Mouse (Mus musculus) lung, embryonic 14.5 days (tissue): ENCODE measurements at regions not wholly inside any gene's neighbourhood (a gene's known extent, or its start where the extent isn't known, plus 50 kb on each side); places are given as distances from the start of the nearest gene placed in this dataset.

Experiments
- ATAC-seq: fragments of 200-750 bp; cut with Nextera tagmentation; 2 replicates; pipeline ENCODE4 v1.8.0; 2017; ENCODE audit warnings: mild to moderate bottlenecking, moderate TSS enrichment, moderate library complexity; ENCODE audit not compliant: insufficient read depth
- DNase-seq: peaks from one replicate; pipeline ENCODE4 v3.0.0-alpha.2; 2015
- H3K27ac ChIP-seq: fragments of 300-500 bp; sonication (generic); 2 replicates; pipeline ENCODE4 v1.5.1; 2014; ENCODE audit warnings: low read depth, mild to moderate bottlenecking, moderate library complexity
- H3K27me3 ChIP-seq: fragments of 300-500 bp; sonication (generic); 2 replicates; pipeline ENCODE4 v1.6.1; 2014; ENCODE audit warnings: low read length, control low read depth; ENCODE audit not compliant: insufficient read depth
- H3K36me3 ChIP-seq: fragments of 300-500 bp; sonication (generic); 2 replicates; pipeline ENCODE4 v1.6.1; 2014; ENCODE audit warnings: control low read depth; ENCODE audit not compliant: insufficient read depth
- H3K4me1 ChIP-seq: fragments of 300-500 bp; sonication (generic); 2 replicates; pipeline ENCODE4 v1.6.1; 2014; ENCODE audit warnings: antibody characterized with exemption, control low read depth; ENCODE audit not compliant: insufficient read depth
- H3K4me2 ChIP-seq: fragments of 300-500 bp; sonication (generic); 2 replicates; pipeline ENCODE4 v1.6.1; 2014; ENCODE audit warnings: mild to moderate bottlenecking
- H3K4me3 ChIP-seq: fragments of 300-500 bp; sonication (generic); 2 replicates; pipeline ENCODE4 v1.5.1; 2014; ENCODE audit warnings: low read depth, low read length
- H3K9ac ChIP-seq: fragments of 300-500 bp; sonication (generic); 2 replicates; pipeline ENCODE4 v1.6.1; 2014
- H3K9me3 ChIP-seq: fragments of 300-500 bp; sonication (generic); 2 replicates; pipeline ENCODE4 v1.6.1; 2016; ENCODE audit warnings: low read depth, low read length, control low read depth
- CTCF ChIP-seq: IDR thresholded peaks from 2 replicates; pipeline ENCODE4 v1.5.1; 2016; ENCODE audit warnings: antibody characterized with exemption, low read depth
- WGBS: fragments of 180-500 bp; shearing (Covaris S2); extraction: QIAGEN DNeasy Blood & Tissue Kit; methylation state at CpG from one replicate; pipeline ENCODE4 v1.1.7; 2014; 5-methylcytosine and 5-hydroxymethylcytosine counted together

DNA sequence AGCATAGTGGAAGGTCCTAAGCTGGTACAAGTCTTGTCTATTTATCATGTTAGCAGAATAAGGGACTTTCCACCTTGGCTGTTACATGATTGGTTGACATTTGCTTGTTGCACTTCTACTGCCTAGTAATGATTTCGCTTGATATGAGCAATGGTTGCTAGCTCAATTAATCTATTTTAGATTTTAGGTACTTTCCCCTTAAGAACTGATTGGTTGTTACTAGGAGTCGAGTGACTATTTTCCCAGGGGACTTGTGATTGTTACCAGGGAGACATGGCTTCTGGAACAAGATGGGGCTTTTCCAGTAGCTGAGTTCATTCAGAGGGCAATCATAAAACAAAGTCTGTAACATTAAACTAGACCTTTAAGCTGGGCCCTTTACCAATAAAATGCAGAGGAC, 100.9 kb downstream of the Nup35 start:
- Histone ChIP-seq H3K36me3 (no peaks in the 10 kb centered on the region), H3K4me1 (no peaks in the 10 kb centered on the region), H3K27me3 (no peaks in the 10 kb centered on the region), H3K4me3 (no peak overlapping the region), H3K4me2 (no peak overlapping the region), H3K9me3 (no peaks in the 10 kb centered on the region), H3K9ac (no peak overlapping the region), H3K27ac (no peak overlapping the region)
- ATAC-seq (no peak), DNase-seq (no peak)
- TF ChIP-seq CTCF, result no peak
- 37% methylated on average over 2 of the region's 2 CpGs for WGBS

DNA sequence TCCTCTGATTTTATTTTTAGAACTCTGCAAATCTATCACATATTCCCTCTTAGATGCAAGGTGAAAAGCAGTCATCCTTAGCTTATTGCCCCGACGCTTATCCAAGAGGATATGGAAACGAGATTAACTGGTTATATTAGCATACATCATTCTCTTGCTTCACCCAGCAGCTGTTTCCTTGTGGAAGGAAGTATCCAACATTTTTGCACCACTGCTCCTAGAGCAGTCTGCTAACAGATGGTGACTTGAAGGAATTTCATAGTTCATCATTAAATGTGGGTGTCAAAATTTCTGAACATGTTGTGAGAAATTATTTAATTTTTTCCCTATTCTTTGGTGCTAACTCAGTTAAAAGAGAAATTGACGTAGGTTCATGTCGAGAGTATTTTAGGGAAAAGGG, 107.0 kb downstream of the Nup35 start:
- H3K9me3 ChIP-seq, result no peaks in the 10 kb centered on the region
- H3K4me2 ChIP-seq, result no peak overlapping the region
- WGBS, result 44% methylated on average over 5 of the region's 5 CpGs
- TF ChIP-seq CTCF, result no peak
- H3K27me3 ChIP-seq, result no peaks in the 10 kb centered on the region
- H3K9ac ChIP-seq, result no peak overlapping the region
- no peaks in the 10 kb centered on the region for H3K4me1 ChIP-seq
- H3K36me3 ChIP-seq, result no peaks in the 10 kb centered on the region
- DNase-seq (peak; percentile 5), ATAC-seq (no peak)
- H3K4me3 ChIP-seq, result no peak overlapping the region
- no peak overlapping the region for H3K27ac ChIP-seq

DNA sequence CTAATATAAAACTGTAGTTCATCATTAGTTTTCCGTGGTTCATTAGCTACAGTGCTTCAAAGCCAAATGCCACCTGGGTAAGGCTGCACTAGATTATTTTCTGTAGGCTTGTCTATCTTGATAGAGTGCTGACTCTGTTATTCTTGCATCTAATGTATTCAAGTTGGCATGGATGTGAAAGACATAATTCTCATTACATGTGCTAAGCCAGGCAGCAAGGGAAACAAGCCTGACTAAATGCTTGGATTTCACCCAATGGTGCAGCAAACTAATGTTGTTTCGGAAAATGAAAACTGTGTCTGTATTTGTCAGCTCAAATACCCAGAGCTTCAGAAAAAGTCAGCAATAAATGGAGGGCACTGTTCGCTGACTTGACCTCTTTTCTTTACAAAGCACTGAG, 114.3 kb downstream of the Nup35 start:
- TF ChIP-seq CTCF, result no peak
- DNase-seq (no peak), ATAC-seq (no peak)
- Histone ChIP-seq H3K4me3 (no peak overlapping the region), H3K27me3 (no peaks in the 10 kb centered on the region), H3K4me1 (no peaks in the 10 kb centered on the region), H3K9ac (no peak overlapping the region), H3K36me3 (no peaks in the 10 kb centered on the region), H3K9me3 (no peaks in the 10 kb centered on the region), H3K4me2 (no peak overlapping the region), H3K27ac (no peak overlapping the region)
- 83% methylated on average over 3 of the region's 3 CpGs for WGBS

DNA sequence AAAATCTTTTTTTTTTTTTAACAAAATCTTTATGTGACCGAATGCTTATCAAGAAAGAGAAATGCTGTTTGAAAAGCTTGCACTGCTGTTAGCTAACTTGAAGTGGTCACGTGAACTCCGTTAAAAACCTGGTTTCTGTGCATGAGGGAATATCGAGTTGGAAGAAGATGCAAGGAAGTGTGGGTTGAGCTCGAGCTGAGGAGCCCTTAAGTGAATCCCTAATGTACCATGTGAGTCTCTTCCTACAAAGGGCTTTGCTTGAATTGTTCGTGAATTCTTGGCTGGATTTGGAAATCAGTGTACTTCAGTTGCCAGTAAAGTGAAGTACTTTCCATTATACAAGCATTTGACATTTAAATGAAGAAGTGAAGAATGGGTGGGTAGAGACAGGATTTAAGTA, 129.7 kb downstream of the Nup35 start:
- no peaks in the 10 kb centered on the region for H3K27me3 ChIP-seq
- H3K27ac ChIP-seq, result no peak overlapping the region
- TF ChIP-seq CTCF, result no peak
- H3K4me1 ChIP-seq, result no peaks in the 10 kb centered on the region
- 62% methylated on average over 6 of the region's 6 CpGs for WGBS
- no peak overlapping the region for H3K9ac ChIP-seq
- ATAC-seq, result no peak
- no peaks in the 10 kb centered on the region for H3K9me3 ChIP-seq
- H3K36me3 ChIP-seq, result no peaks in the 10 kb centered on the region
- no peak overlapping the region for H3K4me3 ChIP-seq
- H3K4me2 ChIP-seq, result no peak overlapping the region
- no peak for DNase-seq

DNA sequence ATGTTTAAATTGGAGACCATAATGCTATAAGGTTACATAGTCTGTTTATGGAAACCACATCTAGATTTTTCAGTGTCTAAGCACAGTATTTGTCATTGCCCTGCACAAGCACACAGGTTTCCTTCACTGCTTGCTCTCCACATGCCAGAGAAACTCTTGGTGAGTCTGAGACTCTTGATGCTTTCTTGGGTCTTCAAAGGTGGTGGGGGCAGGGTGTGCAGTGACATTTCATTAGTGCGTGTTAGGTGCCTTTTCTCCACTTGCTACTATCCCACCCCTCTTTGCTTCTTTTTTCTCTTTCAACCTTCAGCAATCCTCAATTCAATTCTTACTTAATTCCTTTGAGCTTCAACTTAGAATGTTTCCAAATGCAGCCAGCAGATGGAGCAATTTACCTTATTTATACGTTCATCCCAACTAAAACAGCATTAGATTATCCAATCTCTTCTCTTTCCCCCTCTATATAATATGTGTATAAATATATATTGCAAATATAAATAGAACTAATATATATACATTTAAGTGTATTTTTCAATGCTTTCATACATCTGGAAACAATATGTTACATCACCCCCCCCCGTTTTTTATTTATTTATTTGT, 145.1 kb downstream of the Nup35 start:
- Histone ChIP-seq H3K4me1 (no peaks in the 10 kb centered on the region), H3K36me3 (no peaks in the 10 kb centered on the region), H3K4me3 (no peak overlapping the region), H3K9ac (no peak overlapping the region), H3K9me3 (no peaks in the 10 kb centered on the region), H3K27me3 (no peaks in the 10 kb centered on the region), H3K27ac (no peak overlapping the region), H3K4me2 (no peak overlapping the region)
- 25% methylated on average over 3 of the region's 3 CpGs for WGBS
- TF ChIP-seq CTCF, result peak; percentile 62
- ATAC-seq, result no peak
- DNase-seq, result peak; percentile 91

DNA sequence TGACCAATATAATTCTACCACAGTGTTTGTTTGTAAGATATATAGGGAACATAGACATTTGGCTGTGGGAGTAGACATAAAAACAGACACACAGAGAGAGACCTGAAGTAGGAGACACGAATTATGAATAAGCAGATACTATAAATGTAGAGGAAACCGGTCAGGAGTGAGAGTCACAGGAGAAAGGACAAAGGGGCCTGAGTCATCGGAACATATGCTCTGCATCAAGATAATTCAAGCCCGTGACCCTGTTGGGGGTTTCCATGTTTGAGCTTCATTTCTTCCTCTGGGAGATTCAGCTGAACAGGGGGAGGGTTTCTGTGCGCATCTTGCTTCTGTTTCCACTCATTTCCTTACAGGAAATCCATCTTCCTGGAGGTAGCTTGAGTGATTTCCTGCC, 154.1 kb downstream of the Nup35 start:
- Histone ChIP-seq H3K4me3 (no peak overlapping the region), H3K36me3 (no peaks in the 10 kb centered on the region), H3K27me3 (no peaks in the 10 kb centered on the region), H3K9me3 (no peaks in the 10 kb centered on the region), H3K4me2 (no peak overlapping the region), H3K27ac (no peak overlapping the region), H3K4me1 (no peaks in the 10 kb centered on the region), H3K9ac (no peak overlapping the region)
- DNase-seq, result peak; percentile 17
- WGBS, result 59% methylated on average over 5 of the region's 5 CpGs
- TF ChIP-seq CTCF, result no peak
- no peak for ATAC-seq

DNA sequence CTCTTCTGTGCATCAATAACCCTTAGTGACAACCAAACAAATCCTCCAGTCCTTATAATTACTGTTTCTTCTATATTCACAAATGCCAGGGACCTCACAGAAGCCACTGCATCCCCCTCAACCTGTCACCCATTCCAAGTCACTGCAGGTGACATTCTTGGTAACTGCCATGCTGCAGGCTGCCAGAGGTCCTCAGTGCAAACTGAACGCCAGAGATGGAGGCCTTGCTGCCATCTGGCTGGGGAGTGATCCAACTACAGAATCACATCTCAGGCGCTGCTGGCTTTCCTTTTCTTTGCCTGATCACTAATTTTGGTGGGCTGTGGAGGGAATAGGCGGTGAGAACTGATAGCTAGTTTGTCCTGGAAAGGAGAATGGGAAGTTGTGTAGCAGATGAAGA, 155.4 kb downstream of the Nup35 start:
- Histone ChIP-seq H3K4me1 (no peaks in the 10 kb centered on the region), H3K36me3 (no peaks in the 10 kb centered on the region), H3K4me2 (no peak overlapping the region), H3K9ac (no peak overlapping the region), H3K27ac (no peak overlapping the region), H3K9me3 (no peaks in the 10 kb centered on the region), H3K4me3 (no peak overlapping the region), H3K27me3 (no peaks in the 10 kb centered on the region)
- no peak for DNase-seq
- WGBS, result 72% methylated on average over 3 of the region's 3 CpGs
- no peak for ATAC-seq
- no peak for TF ChIP-seq CTCF

DNA sequence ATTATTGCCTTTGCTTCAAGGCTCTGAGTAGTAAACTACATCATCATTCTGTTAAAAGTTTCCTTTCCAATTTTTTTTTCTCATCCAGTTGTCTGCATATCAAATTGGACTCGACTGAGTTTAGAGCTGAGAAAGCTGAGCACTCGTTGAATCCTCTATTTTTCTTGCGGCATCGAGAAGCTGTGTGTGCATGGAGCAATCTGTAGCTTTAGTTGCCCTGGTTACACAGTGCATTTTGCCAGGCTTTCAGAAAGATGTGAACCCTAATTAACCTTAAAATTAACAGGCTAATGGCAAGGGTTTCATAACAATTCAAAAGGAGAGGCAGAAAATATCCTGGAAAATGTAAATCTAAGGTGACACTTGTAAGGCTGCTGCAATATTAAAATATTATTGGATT, 169.3 kb downstream of the Nup35 start:
- no peak for TF ChIP-seq CTCF
- no peak for DNase-seq
- ATAC-seq, result no peak
- no peak overlapping the region for H3K4me2 ChIP-seq
- H3K4me3 ChIP-seq, result no peak overlapping the region
- H3K9ac ChIP-seq, result no peak overlapping the region
- H3K36me3 ChIP-seq, result no peaks in the 10 kb centered on the region
- H3K4me1 ChIP-seq, result no peaks in the 10 kb centered on the region
- no peaks in the 10 kb centered on the region for H3K27me3 ChIP-seq
- 82% methylated on average over 4 of the region's 4 CpGs for WGBS
- H3K9me3 ChIP-seq, result no peaks in the 10 kb centered on the region
- H3K27ac ChIP-seq, result no peak overlapping the region
